Mouse (Mus musculus): ENCODE data around the gene Amotl1.
"Not testable (repeated sequence)": the region's sequence is repeated elsewhere in the genome, so short reads cannot be mapped to it uniquely, and the experiment has no call there.

Gene Amotl1

DNA sequence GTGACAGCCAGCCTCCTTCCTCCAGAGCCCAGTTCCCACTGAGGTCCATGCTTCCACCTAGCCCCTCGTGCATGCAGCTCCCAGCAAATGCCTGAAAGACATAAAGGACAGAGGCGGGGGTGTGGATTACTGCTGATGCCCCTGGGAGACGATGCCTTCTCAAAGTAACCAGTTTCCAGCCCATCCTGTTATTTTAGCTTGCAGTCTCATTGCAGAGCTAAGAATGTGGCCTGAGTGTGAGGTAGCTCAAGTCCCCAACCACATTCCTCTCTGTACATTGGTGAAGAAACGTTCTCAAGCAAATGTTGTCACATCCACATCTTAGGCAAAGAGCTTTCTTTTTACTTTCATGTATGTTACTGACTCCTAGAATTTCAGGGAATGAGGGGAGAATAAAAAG, at the start of gene Amotl1:
TSS of gene Amotl1 (minus strand) at position 101 of the 400 bp plus-strand sequence.
- DNase-seq (ENCODE audit: low spot score), result no peak

DNA sequence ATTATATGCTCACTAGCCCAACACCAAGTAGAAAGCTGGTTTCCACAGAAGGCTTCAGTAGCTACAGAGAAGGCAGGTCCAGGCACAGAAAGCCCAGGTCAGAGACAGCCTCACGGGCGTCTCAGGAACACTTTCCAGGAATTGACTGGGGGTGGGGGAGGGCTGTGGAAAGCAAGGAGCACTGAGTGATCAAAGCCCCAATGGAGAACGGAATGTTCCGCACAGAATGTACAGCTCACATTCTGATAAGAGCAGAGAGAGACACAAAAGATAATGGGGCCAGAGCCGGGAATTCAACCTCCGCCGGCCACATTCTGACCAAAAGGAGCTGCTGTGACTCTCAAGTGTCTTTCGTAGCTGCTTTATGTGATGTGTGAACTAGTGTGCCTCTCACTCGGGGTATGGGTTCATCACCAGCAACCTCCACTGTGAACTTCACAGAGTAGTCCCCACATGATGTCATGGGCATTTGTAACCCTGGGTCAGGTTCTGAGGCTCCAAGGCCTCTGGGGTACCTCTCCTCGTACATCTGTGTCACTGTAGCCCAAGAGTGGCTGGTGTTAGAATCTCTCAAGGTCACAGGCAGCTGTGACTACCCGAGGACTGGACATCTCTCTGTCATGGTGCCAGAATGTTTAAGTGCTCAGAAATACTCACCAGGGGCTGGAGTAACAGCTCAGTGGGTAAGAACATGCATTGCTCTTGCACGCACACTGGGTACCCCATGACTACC, 44.7 kb upstream of the Amotl1 start:
- no peak for DNase-seq (ENCODE audit: low spot score)

DNA sequence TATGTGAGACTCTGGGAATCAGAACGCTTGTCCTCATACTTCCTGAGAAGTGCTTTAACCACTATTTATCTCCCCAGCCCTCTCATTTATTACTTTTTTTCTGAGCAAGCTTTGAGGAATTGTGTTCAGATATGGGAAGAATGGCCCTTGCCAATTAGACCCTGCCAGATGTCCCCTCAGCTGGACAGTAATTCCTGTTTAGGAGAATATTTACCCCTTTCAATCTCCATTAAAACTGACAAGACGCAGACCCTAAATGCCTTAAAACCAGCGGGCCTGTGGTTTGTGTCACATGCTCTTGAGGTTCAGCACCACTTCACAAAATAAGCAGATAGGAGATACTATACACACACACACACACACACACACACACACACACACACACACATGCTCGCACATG, 39.5 kb upstream of the Amotl1 start:
- DNase-seq (ENCODE audit: low spot score), result peak; percentile 3

DNA sequence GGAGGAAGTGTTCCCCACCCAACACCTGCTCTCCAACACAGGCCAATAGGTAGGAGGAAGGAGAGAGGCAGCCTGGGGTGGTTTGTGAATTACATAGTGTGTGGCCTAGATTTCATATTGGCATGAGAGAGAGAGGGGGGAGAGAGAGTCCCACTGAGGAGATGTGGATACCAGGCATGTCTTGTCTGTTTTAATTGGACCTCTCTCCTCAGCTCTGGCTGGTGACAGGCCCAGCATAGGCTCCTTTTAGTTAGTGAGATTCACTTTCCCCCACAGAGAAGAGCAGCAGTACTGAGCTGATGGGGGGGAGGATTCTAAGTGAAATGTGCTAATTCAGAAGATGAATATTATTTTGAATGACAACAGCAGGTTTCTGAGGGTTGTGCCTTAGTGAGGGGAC, 37.9 kb upstream of the Amotl1 start:
- DNase-seq (ENCODE audit: low spot score), result no peak

DNA sequence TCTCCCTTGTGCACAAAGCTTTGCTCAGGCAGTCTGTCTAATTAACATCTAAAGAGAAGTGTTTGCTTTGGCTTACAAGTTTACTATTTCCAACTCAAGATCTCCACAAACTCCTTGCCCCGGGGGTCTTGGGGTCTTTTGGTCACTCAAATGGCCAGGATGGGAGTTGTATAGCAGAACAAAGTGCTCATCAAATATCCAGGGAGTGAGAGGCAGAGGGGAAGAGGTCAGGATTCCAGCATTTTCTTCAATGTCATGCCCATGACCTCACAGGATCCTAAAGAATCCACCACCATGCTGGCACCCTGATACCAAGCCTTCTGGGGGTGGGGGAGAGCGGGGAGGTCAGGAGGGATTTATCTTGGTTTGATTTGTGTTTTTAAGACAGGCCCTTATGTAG, 35.7 kb upstream of the Amotl1 start:
- DNase-seq (ENCODE audit: low spot score), result no peak

DNA sequence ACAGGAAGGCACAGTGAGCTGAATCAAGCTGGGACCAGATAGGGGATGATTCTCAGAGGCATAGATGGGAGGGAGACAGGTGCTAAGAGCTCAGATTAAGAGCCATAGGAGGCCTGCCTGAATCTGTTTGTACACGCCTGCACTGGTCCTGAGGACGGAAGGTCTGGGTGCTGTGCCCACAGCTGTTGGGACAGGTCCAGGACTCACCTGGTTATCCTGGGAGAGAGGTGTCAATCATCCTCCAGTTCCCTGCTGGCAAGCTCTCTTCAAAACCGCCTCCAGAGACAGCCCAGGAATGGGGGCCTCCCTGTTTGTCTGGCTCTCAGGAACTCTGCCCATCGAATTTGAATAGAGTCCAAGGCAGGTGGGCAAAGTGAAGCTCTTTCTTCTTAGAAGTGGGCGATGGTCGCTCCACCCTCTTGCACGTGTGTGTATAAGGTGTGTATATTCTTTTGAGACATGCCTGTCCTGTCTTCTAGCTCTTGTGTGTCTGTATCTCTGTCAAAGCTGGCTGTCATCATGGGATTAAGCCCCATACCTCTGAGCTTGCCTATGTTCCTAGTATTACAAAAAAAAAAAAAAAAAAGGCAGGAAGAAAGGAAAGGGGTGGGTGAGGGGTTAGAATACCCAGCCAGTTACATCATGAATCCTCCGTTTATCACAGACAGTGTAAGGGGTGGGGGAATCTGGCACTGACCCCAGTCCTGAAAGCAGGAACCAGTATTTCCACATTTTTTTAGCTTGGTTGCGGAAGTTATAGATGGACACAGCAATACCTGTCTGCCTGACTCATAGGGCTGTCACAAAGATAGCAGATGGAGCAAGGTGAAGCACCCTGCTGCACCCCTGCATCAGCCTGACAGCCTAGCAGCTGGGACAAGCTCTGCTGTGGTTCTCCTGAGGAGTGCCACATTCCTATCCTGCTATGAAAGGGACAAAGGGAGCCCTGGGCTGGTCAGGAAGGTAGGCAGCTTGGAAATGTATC, 31.1 kb upstream of the Amotl1 start:
- DNase-seq (ENCODE audit: low spot score), result no peak

DNA sequence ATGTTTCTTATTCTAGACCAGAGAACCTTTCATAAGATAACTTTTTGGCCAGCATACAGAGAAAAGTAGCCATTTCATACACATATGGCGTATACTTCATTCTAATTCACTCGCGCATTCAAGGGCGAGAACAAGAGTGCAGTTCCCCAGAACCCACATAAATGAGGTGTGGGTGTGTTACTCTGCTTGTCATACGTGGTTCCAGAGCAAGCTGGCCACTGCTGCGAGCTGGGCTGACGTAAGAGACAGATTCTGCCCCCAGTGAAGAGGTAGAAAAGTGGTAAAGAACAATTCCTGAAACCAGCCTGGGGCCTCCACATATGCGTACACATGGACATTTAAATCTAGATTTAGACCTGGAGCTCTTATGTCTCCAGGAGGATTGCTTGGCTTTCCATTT, 29.6 kb upstream of the Amotl1 start:
- no peak for DNase-seq (ENCODE audit: low spot score)

DNA sequence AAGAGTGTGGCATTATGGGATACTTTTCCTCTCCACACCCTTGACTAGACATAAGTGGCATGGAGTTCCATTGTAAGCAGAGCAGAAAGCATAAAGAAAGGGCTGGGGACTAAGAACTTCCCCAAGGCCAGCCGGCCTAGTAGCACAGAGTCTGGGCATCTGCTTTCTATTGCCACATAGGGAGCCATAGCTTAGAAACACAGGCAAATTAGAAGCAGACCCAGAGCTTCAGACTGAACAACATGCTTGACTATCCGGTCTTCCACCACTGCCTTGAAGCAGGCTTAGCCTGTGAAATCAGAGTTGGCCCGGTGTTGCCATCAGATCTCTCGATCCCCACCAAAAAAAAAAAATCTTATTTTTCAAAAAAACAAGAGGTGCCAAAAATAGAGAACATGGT, 28.3 kb upstream of the Amotl1 start:
- DNase-seq (ENCODE audit: low spot score), result no peak

DNA sequence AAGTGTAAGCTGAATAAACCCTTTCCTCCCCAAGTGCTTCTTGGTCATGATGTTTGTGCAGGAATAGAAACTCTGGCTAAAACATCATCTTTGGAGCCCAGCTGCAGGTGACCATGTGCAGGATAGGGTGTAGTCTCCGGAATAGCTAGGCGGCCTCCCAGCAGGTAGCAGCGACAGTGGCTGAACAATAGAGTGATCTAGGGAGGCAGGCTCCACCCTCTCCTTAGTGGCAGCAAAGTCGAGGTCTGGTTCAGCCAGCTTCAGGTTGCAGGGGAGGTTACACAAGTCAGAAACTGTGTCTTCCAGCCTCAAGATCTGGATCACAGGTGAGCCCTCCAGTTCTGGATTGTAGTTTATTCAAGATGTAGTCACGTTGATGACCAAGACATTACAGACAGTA, 27.1 kb upstream of the Amotl1 start:
- DNase-seq (ENCODE audit: low spot score), result not testable (repeated sequence)

DNA sequence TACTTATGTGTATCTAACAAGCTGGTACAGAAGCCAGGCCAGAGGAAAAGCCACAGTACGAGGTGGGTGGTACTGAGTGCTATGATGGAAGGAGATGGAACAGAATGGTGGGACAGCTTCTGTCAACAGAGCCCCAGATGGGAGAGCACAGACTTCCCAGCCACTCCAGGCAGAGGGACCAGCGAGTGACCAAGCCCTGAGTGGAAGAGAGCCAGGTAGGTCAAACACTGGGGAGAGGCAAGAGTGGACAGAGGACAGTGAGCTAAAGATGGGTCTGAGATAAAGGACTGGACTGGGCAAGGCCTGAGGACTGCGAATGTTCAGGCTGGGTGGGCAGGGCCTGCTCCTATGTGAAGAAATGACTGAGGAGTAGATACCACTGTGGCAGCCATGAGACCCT, 23.5 kb upstream of the Amotl1 start:
- no peak for DNase-seq (ENCODE audit: low spot score)

DNA sequence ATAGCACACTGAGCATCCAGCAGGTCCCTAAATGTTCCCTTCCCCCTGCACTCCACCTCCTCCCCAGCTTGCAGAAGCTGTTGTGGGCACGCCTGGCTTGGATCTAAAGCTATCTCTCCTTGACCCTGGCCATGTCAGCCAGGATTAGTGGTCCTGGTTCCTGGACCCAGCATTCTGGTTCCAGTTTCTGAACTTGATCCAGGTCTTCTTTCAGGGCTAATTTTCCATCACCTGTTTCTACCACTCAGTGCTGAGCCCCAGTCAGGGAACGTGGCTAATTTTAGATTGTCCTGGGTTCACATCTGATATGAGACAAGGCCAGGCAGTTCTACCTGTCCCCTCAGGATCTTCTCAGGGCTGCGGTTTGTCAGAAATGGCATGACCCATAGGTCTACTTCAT, 21.2 kb upstream of the Amotl1 start:
- no peak for DNase-seq (ENCODE audit: low spot score)

DNA sequence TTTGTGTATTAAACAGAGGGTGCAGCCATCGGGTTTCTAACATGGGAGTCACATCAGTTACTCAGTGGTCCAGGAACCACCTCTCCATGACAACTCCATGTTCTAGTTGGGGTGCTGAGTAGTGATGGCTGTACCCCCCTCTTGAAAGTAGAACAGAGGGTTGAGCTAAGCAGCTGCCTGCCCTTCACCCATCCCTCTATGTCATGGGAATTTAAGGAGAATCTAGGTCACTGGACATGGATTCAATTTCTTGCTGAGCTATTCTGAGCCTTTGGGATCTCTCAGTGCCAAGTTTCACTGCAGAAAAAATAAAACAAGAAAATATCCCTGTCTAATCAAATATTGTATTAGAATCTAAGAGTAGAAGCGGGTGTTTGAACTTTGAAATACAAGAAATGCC, 18.7 kb upstream of the Amotl1 start:
- DNase-seq (ENCODE audit: low spot score), result no peak

DNA sequence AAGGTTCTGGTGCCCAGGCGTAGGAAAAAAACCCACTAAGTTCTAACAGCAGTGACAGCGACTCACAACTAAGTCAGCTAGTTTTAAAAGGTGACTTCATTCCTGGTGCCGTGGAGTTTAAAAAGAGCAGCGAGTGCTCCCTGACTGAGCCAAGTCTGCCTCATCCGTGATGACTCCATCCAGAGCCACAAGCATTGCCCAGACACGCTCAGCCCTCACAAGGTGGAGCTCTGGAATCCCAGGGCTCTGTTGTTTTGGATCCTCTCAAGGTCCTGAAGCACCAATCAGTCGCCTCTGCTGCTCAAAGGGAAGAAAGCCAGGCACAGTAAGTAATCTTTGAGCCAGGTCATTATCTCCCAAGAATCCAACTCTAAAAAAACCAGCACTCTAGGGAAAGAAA, 18.0 kb upstream of the Amotl1 start:
- no peak for DNase-seq (ENCODE audit: low spot score)

DNA sequence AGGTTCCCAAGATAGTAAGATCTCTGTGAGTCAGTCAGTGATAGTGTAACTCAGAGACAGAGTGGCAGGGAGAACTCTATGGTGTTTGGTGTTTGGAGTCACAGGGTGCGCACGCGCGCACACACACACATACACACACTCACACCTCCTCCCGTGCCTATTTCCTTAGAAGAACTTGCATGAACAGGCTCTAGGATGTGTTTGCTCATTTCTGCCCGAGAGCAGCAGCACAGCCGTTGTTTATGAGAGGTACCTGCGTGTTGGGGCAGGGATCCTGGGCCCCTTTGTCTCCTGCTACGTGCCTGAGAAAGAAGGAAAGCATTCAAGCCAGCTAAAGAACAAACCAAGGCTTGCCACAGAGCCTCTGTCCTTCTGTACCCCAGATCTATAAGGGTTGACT, 17.3 kb upstream of the Amotl1 start:
- DNase-seq (ENCODE audit: low spot score), result no peak

DNA sequence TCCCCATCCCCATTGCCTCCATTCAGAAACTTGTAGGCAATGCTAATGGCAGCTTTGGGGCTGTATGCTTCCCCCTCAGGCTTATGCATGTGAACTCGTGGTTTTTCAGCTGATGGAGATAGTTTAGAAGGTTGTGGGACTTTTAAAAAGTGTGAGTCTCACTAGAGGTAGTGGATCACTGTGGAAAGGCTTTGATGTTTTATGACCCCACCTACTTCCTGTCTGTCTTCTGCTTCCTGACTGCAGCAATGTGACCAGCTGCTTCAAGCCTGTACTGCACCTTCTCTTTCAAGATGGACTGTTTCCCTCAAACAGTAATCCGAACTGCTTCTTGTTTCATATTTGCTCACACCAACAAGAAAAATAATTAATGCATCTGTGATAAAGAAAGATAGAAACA, 13.1 kb upstream of the Amotl1 start:
- DNase-seq (ENCODE audit: low spot score), result no peak

DNA sequence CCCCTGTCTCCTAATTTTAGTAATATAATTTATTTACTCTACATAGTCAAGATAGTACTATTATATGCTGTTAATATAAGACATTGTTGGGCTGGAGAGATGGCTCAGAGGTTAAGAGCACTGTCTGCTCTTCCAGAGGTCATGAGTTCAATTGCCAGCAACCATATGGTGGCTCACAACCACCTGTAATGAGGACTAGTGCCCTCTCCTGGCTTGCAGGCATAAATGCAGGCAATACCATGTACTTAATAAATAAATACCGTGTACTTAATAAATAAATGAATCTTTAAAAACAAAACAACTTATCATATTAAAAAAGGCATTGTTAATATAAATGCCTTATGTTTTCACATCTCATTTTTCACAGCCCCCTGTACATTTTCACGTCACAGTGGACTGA, 9.2 kb upstream of the Amotl1 start:
- no peak for DNase-seq (ENCODE audit: low spot score)

DNA sequence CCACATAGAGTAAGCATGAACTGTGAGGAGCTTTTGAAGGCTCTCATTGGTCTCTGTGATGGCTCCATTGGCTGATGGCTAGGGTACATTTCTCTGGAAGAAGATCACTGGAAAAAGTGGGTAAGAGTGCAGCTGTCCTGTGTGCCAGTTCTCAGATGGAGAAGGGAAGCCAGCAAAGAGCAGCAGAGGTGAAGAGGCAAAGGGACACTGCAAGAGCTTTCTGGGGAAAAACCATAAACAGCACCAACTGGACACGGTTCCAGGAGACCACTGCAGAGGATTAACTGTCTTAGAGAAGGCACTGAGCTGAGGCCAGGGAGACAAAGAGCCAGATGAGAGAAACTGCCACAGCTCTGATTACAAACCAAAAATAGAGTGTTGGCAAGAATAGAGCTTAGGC, 7.9 kb upstream of the Amotl1 start:
- no peak for DNase-seq (ENCODE audit: low spot score)

DNA sequence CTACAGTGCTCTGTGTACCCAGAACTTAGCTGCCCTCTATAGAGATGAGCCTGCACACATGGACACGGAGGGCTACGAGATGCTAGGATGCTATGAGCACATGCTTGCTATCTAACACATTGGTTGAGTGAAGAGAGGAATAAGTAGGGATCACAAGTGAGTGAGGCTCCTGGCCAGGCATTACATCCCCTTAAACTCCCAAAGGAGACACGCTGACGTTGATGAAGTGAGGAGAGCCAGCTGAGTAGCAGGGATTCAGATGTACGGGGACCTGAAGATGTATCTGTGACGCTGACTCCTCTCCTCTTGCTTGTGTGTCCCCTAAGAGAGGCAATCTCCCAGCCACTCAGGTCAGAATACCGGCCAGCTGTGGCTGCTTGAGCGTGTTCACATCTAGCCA, 3.0 kb upstream of the Amotl1 start:
- DNase-seq (ENCODE audit: low spot score), result no peak

DNA sequence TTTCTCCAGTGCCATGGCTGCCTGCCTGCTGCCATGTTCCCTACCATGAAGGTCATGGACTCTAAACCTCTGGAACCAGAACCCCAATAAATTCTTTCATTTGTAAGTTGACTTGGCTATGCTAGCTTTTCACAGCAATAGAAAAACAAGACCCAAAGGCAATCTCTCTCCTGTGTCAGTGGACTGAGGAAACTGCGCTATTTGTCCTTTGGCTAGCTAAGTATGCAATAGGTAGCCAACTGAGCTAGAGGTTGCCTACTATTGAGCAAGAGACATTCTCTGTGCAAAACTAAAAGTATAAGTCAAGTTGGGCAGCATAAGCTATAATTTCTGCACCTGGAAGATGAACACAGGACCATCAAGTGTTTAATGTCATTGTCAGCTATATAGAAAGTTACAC, 1.8 kb upstream of the Amotl1 start:
- no peak for DNase-seq (ENCODE audit: low spot score)

DNA sequence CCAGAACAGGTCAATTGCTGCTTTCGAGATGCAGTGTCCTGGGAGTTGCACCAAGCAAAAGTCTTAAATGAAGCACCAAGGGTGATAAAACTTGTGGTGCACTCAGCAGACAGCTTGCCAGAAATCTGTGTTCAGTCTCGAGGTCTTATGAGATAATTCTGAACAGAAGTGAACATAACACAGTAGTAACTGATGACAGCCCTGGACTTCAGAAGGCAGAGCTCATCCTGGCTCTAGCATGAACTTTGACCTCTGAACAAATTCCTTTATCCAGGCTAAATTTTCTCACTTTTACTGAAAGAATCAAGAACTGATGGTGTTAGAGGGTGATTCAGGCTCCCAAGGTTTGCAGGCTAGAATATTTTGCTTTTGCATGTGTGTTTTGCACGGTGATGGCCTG, 1.2 kb upstream of the Amotl1 start:
- DNase-seq (ENCODE audit: low spot score), result no peak

DNA sequence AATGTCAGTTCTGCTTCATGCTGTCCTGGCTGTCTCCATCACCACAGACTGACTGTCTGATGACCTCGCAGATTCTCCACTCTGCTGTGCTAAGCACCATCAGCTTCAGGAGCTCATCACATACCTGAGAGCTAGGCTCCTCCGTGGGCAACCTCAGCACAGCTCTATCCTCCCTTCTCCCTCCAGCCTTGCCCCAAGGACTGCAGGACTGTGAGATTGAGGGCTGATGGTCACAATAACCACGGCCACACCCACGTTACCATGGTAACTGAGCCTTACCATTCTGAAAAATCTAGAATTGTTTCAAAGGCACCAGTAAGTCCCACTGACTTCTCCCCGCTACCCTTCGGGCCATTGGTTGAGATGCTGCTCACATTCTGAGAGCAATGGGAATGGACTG, 1.5 kb downstream of the Amotl1 start:
- no peak for DNase-seq (ENCODE audit: low spot score)

DNA sequence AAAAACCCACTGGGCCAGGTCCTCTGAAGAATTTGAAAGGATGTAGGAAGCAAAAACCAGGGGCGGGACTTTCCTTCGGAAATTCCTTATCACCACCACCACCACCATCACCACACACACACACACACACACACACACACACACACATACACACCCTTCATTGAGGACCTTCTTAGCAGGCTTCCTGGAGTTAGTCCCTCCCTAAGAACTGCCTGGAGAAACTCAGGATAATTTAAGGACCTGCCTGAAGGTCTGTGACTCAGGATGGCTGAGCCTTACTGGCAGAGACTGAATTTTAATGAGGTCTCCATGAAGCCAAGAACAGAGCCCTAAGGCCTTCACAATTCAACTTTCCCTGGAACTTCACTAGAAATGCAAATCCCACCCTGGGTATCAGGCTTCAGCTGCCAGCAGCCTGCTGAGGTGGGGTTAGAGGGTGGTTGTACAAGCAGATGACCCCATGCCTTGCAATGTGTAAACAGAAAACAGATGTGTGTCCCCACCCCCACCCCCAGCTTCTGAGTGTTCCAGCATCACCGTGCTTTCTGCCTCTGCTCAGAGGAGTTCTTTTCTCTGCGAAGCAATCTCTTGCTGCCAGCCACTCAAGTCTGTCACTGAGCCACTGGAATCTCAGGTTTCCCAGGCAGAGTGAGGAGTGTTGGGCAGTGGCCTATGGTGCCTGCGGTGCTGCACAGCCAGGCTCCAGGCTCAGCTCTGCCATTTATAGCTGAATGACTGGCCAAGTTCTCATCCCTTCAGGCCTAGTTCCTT, 2.4 kb downstream of the Amotl1 start:
- DNase-seq (ENCODE audit: low spot score), result peak; percentile 63
